Mouse (Mus musculus): Measurements from ENCODE around the gene Zfp668. TPM values are rescaled to one million over a fixed set of nuclear protein-coding genes. Genes with fewer than 3 reads are reported as not detected.
A peak's percentile ranks its signal among the peaks of the same experiment; 100 is the strongest.
"Not testable (repeated sequence)": the region's sequence is repeated elsewhere in the genome, so short reads cannot be mapped to it uniquely, and the experiment has no call there.

The Zfp668 gene
- total RNA-seq, 2 experiments from 2014 or later, result 22.0 to 22.6 TPM

- intact Hi-C loops (cut with DNase I), result no loop called here
- DNase-seq (ENCODE audit: low spot score in 2 of 2), result peak; percentile 51 to 68
Observed at GRCm38 (mm10) chr7:127896384-127896783, 19.8 kb upstream of the Zfp668 start.

GRCm38 (mm10) chr7:127895891-127896290 lies 19.3 kb upstream of the Zfp668 start:
- intact Hi-C loops (cut with DNase I); DNase-seq (ENCODE audit: low spot score in 2 of 2): not testable (repeated sequence)

GRCm38 (mm10) chr7:127895442-127895841 lies 18.8 kb upstream of the Zfp668 start, which contains the start of the genes Gm21974 and Vkorc1:
Gene Gm21974 (minus strand): TSS chr7:127895454.
Gene Vkorc1 (minus strand): TSS chr7:127895617.
- DNase-seq (ENCODE audit: low spot score in 2 of 2), result peak; percentile 95 to 97
- intact Hi-C loops (cut with DNase I), result no loop called here

DNA sequence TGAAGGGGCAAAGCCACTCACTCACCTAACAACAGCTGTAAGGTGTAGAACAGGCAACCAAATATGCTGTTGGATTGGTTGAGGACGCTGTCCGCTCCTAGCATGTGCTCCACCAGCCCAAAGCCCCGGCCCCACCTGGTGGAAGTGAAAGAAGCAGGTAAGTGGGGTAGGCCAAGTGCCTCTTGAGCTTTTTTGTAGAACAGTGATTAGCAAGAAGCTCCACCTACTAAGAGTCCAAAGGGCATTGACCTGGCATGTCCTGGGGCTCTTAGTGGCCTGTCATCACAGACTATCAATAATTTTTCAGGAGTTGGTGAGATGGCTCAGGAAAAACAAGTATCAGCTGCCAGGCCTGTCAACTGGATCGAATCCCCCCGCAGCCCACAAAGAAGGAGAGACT lies 17.9 kb upstream of the Zfp668 start:
- intact Hi-C loops (cut with DNase I), result no loop called here
- DNase-seq (ENCODE audit: low spot score in 2 of 2), result no peak

- no peak for DNase-seq (ENCODE audit: low spot score in 2 of 2)
- intact Hi-C loops (cut with DNase I), result no loop called here
Observed at GRCm38 (mm10) chr7:127890798-127891197, 14.2 kb upstream of the Zfp668 start, which contains the start of gene Prss53. Gene Prss53 (minus strand): TSS chr7:127890970.

GRCm38 (mm10) chr7:127888821-127889220 lies 12.2 kb upstream of the Zfp668 start:
- intact Hi-C loops (cut with DNase I), result no loop called here
- no peak for DNase-seq (ENCODE audit: low spot score in 2 of 2)

- intact Hi-C loops (cut with DNase I), result no loop called here
Observed at GRCm38 (mm10) chr7:127887781-127888180, 11.2 kb upstream of the Zfp668 start.

GRCm38 (mm10) chr7:127887191-127887590 lies 10.6 kb upstream of the Zfp668 start:
- intact Hi-C loops (cut with DNase I), result no loop called here
- DNase-seq (ENCODE audit: low spot score in 2 of 2), result no peak

More at GRCm38 (mm10) chr7:127887781-127888180, 11.2 kb upstream of the Zfp668 start:
- DNase-seq (ENCODE audit: low spot score in 2 of 2), result no peak

DNA sequence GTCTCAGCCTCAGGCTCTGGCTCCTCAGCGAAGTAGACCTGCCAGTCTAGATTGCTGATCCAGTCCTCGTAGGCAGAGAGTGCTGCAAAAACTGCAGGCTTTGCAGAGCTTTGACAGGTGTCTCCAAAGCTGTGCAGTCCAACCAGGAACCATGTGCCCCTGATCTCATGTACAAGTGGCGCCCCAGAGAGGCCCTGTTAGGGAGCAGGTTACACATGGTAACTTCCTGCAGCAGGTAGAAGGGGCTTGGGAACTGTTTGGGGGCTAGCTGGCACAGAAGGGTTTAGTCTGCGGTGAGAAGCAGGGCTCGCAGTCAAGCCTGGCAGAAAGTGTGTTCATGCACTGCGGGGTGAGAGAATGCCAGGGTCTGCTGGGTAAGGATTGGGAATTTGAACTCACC lies 9.9 kb upstream of the Zfp668 start:
- intact Hi-C loops (cut with DNase I), result no loop called here
- DNase-seq (ENCODE audit: low spot score in 2 of 2), result no peak

DNA sequence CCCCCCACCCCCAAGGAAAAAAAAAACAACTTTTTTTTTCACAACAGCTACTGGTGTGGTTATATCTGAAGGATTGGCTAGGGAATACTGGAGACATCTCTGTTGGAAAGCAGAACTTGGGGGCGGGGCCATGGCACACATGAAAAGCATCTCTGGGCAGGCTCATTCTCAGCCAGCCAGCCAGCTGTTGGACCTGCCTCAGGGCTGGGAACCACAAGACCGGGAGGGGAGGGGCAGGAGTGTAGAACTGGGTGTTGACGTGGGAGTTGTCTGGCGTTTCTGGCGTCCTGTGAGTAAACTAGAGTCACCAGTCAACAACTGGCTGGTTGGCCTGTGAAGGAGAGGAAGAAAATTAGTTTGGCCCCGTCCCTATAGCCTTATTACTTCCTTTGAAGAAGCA lies 9.3 kb upstream of the Zfp668 start:
- peak in 1 of 2 experiments; percentile 35 for DNase-seq (ENCODE audit: low spot score in 2 of 2)
- intact Hi-C loops (cut with DNase I), result no loop called here

DNA sequence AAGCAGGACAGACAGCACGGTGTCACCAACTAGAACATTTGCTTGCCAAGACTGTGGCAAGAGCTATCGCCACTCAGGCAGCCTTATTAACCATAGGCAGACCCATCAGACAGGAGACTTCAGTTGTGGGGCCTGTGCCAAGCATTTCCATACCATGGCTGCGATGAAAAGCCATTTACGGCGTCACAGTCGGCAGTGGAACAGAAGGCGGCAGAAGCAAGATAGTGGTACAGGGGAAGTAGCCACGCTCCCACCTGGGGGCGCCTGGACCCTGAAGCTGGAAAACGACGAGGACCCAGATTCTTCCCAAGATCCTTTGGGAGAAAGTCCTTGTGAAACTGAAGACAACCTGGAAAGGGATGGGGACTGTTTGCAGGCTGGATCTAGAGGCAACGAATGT lies 3.8 kb upstream of the Zfp668 start:
- intact Hi-C loops (cut with DNase I), result no loop called here
- no peak for DNase-seq (ENCODE audit: low spot score in 2 of 2)

GRCm38 (mm10) chr7:127879301-127879700 lies 2.7 kb upstream of the Zfp668 start:
- no peak for DNase-seq (ENCODE audit: low spot score in 2 of 2)
- intact Hi-C loops (cut with DNase I), result no loop called here

DNA sequence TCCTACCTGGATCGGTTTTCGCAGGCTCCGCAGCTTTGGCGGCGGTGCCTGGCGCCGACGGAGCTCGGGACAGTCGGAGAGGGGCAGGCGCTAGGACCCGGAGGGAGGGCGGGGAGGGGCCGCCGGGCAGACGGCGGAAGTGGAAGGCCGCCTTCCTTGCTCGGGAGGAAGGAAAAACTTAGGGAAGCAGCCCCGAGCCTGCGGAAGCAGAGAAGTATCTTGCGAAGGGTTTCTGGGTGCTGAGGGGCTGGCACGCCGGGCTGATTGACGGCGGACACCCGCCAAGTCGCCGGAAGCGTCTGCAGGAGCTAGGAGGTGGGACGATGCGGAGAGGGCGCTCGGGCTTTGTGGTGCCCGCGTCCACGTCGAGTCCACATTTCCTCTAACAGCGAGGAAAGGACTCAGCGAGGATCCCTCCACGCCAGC lies 574 bp downstream of the Zfp668 start, which contains the start of gene Zfp646:
Zfp646 (plus strand) TSS at position 181 of the 426 bp plus-strand sequence.
- intact Hi-C loops (cut with DNase I), result no loop called here
- DNase-seq (ENCODE audit: low spot score in 2 of 2), result peak; percentile 48 to 71

- peak; percentile 93 to 94 for DNase-seq (ENCODE audit: low spot score in 2 of 2)
- intact Hi-C loops (cut with DNase I), result no loop called here
Observed at GRCm38 (mm10) chr7:127875627-127876001, 1.0 kb downstream of the Zfp668 start.

DNA sequence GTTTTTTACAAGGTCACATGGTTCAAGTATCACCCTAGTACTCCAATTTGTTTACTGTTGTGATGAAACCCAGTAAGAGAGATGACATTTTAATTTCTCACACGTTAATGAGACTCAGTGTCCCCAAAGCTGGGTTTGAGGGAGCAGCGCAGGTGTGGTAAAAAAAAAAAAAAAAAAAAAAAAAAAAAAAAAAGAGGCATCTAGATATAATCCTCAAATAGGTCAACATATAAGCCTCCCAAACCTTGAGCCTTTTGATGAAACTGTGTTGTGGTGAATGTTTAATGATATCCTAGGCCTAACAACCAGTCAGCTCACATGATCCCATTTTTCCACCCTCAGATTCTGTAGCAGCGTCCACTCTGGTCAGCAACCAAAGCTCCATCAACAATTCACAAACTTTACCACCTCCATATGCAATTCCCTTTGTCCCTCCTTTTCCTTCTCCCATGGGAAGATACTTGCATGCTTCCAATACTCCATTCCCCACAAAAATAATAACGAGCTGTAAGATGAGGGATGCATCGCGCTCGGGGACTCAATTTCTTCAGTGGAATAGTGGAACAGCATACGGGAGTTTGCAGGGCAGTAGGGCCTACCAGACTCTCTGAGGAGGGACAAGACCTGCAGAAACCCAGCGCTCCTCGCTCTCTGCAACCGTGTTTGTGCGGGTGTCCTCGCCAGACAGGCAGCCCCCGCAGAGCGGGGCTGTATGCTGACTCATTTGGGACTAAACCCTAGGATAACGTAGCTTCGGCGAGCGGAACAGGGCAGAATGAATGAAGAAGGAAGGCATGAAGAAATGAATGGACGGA lies 1.6 kb downstream of the Zfp668 start:
- intact Hi-C loops (cut with DNase I), result no loop called here

DNA sequence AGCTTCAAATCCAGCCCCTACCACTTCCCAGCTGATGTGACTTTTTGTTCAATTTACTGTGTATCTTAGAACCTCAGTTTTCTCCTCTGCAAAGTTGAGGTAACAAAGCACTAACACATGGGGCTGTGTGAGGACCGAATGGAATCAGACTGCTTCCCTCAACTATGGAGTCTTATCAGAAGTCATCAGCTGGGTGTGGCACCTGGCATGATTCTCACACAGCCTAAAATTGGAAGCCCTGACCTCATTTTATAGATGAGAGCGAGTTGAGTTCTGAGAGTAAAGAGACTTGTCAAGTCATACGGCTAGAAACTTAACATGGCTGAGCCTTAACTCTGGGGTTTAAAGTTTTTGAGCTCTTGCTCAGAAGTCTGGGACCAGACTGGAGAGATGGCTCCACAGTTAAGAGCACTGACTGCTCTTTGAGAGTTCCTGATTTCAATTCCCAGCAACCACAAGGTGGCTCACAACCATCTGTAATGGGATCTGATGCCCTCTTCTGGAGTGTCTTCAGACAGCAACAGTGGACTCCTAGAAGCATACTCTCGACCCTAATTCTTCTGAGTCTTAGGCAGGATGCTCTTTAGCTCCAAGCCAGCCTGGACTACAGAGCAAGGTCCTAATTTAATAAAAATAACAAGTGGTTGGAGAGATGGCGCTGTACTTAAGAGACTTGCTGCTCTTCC lies 6.3 kb downstream of the Zfp668 start:
- no peak for DNase-seq (ENCODE audit: low spot score in 2 of 2)
- intact Hi-C loops (cut with DNase I), result no loop called here

More for the DNA sequence above, 1.6 kb downstream of the Zfp668 start:
- no peak for DNase-seq (ENCODE audit: low spot score in 2 of 2)

DNA sequence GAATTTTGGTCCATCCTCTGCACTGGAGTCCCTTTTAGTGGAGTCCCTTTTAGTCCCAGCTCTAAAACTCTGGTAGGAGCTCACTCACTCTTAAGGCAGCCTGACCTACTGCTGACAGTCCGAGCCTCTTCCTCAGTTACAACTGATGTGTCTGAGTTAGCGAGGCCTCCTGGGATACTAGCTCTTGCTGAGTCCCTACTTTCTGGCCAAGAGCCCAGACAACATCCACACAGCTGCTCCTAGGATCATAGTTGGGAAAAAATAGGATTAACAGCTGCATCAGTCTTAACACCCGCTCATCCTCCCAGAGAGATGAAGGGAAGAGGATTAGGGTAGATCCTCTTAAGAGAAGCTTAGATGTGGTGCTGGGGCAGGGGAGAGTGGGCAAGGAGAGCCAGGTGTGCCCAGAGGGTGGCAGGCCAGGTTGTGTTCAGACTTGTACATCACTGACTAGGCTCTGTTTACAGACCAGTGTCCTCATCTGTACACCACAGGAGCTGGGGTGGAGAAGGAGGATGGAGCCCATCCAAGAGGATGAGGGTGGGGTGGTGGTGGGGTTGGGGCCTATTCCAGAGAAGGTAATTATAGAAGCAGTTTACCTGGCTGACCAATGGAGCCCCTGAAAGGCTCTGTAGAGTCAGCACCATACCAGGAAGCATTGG lies 7.3 kb downstream of the Zfp668 start:
- peak; percentile 30 to 64 for DNase-seq (ENCODE audit: low spot score in 2 of 2)
- intact Hi-C loops (cut with DNase I), result no loop called here

DNA sequence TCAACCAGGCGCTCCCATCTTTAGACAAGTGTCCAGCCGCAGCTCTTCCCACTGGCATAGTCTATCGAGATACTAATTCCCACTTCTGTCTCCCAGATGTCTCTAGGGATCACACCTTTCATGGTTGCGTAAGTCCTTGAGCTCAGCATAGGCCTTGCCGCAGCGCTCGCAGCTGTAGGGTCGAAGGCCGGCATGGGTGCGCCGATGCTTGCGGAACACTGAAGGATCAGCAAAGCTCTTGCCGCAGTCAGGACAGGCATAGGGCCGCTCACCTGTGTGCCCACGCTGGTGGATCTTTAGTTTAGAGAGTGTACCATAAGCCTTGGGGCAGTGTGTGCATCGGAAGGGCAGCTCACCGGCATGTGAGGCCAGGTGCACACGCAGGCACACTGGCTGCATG lies 9.0 kb downstream of the Zfp668 start:
- intact Hi-C loops (cut with DNase I), result no loop called here
- no peak for DNase-seq (ENCODE audit: low spot score in 2 of 2)

DNA sequence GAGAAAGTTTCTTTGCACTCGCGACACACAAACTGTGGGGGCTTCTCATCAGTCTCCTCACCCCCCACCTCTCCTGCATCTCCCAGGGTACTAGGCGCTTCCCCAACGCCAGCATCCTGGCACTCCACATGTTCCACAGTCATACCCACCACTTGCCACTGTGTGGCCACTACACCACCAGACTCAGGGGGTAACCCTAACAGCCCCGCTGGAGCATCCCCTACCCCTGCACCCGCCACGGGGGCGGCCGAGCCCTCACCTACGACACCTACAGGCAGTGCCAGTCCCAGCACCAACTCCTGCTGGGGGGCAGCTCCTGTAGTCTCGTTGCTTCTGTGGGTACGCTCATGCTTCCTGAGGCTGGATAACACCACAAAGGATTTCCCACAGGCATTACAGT lies 10.2 kb downstream of the Zfp668 start:
- intact Hi-C loops (cut with DNase I), result no loop called here
- no peak for DNase-seq (ENCODE audit: low spot score in 2 of 2)

DNA sequence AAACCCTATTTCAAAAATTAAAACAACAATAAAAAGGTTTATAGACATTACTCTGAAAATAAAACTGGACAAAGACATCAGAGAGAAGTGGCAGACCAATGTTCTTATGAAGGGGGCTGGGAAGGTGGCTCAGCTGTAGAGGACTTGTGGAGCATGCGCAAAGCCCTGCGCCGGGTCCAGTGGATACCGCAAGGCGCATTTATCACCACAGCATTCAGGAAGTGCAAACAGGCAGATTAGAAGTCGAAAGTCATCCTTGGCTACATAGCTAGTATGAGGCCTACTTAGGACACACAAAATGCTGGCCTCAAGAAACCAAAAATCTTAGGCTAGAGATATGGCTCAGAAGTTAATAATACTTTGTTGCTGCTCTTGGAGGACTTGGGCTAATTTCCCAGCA lies 18.4 kb downstream of the Zfp668 start:
- DNase-seq (ENCODE audit: low spot score in 2 of 2), result no peak
- intact Hi-C loops (cut with DNase I), result no loop called here
